Mouse (Mus musculus): ENCODE measurements around the gene Cers5. TPM values are rescaled to one million over a fixed set of nuclear protein-coding genes. Genes with fewer than 3 reads are reported as not detected.
"Not testable (repeated sequence)": the region's sequence is repeated elsewhere in the genome, so short reads cannot be mapped to it uniquely, and the experiment has no call there.

Cers5 gene
- total RNA-seq, 2 experiments from 2014 or later: 24.8 to 27.3 TPM

GRCm38 (mm10) chr15:99728211-99728610 lies 44.5 kb downstream of the Cers5 start:
- intact Hi-C loops (cut with DNase I): no loop called here

GRCm38 (mm10) chr15:99727525-99727924 lies 45.2 kb downstream of the Cers5 start:
- no peak for DNase-seq
- intact Hi-C loops (cut with DNase I): no loop called here

More at GRCm38 (mm10) chr15:99728211-99728610, 44.5 kb downstream of the Cers5 start:
- DNase-seq: no peak

- DNase-seq; intact Hi-C loops (cut with DNase I): not testable (repeated sequence)
These were observed 45.6 kb downstream of the Cers5 start for GRCm38 (mm10) chr15:99727039-99727438.

- DNase-seq: no peak
- intact Hi-C loops (cut with DNase I): no loop called here
These were observed 46.1 kb downstream of the Cers5 start for GRCm38 (mm10) chr15:99726549-99726948.

GRCm38 (mm10) chr15:99725341-99726155 lies 47.1 kb downstream of the Cers5 start, which contains the start of gene Cox14:
Gene Cox14, plus strand, starts transcription at chr15:99725618.
- intact Hi-C loops (cut with DNase I): loop anchor here (2.0 kb wide), 2 partner anchors 21 to 47 kb away; partner anchors contain the start of genes Cers5 and Gm17349

GRCm38 (mm10) chr15:99724292-99725021 lies 48.2 kb downstream of the Cers5 start:
- intact Hi-C loops (cut with DNase I): loop anchor here (2.0 to 5.0 kb wide), 3 partner anchors 20 to 1087 kb away; partner anchors contain the start of genes Cers5 and Gm17349
- peak; percentile 70 to 82 for DNase-seq

More at GRCm38 (mm10) chr15:99725341-99726155, 47.1 kb downstream of the Cers5 start, which contains the start of gene Cox14:
- DNase-seq: peak; percentile 95 to 97

GRCm38 (mm10) chr15:99723515-99724291 lies 49.0 kb downstream of the Cers5 start:
- intact Hi-C loops (cut with DNase I): loop anchor here (2.0 to 5.0 kb wide), 3 partner anchors 19 to 1086 kb away; partner anchors contain the start of genes Cers5 and Gm17349
- DNase-seq: peak; percentile 68 to 83

GRCm38 (mm10) chr15:99723120-99723514 lies 49.6 kb downstream of the Cers5 start:
- intact Hi-C loops (cut with DNase I): loop anchor here (5.0 kb wide), 1 partner anchor 1086 kb away; no protein-coding TSS in a partner anchor
- no peak for DNase-seq

- intact Hi-C loops (cut with DNase I): loop anchor here (5.0 kb wide), 1 partner anchor 1085 kb away; no protein-coding TSS in a partner anchor
- DNase-seq: no peak
These were observed 50.6 kb downstream of the Cers5 start for GRCm38 (mm10) chr15:99721921-99722743.

GRCm38 (mm10) chr15:99719865-99720264 lies 52.8 kb downstream of the Cers5 start:
- intact Hi-C loops (cut with DNase I): loop anchor here (5.0 kb wide), 2 partner anchors 182 to 1083 kb away; no protein-coding TSS in a partner anchor
- no peak for DNase-seq

GRCm38 (mm10) chr15:99718461-99719021 lies 54.1 kb downstream of the Cers5 start:
- intact Hi-C loops (cut with DNase I): loop anchor here (5.0 kb wide), 1 partner anchor 184 kb away; no protein-coding TSS in a partner anchor
- no peak for DNase-seq

GRCm38 (mm10) chr15:99717386-99718334 lies 55.0 kb downstream of the Cers5 start, which contains the start of gene Gpd1:
Gene Gpd1, plus strand, starts transcription at chr15:99717515.
- DNase-seq: peak; percentile 52 to 70
- intact Hi-C loops (cut with DNase I): loop anchor here (5.0 kb wide), 1 partner anchor 185 kb away; no protein-coding TSS in a partner anchor

- DNase-seq: no peak
- intact Hi-C loops (cut with DNase I): loop anchor here (5.0 kb wide), 1 partner anchor 185 kb away; no protein-coding TSS in a partner anchor
These were observed 55.9 kb downstream of the Cers5 start for GRCm38 (mm10) chr15:99716814-99717213.

GRCm38 (mm10) chr15:99715982-99716746 lies 56.5 kb downstream of the Cers5 start:
- intact Hi-C loops (cut with DNase I): loop anchor here (2.0 to 5.0 kb wide), 2 partner anchors 63 to 186 kb away; no protein-coding TSS in a partner anchor
- DNase-seq: no peak

- DNase-seq: no peak
- intact Hi-C loops (cut with DNase I): loop anchor here (2.0 to 5.0 kb wide), 2 partner anchors 63 to 187 kb away; no protein-coding TSS in a partner anchor
These were observed 57.3 kb downstream of the Cers5 start for GRCm38 (mm10) chr15:99715361-99715865.

GRCm38 (mm10) chr15:99714858-99715257 lies 57.8 kb downstream of the Cers5 start:
- DNase-seq: peak; percentile 78 to 87
- intact Hi-C loops (cut with DNase I): loop anchor here (2.0 to 5.0 kb wide), 2 partner anchors 64 to 187 kb away; no protein-coding TSS in a partner anchor
